Mouse (Mus musculus) brain, adult 10 weeks (tissue): ENCODE data around the gene Gfra1. TPM values are rescaled to one million over a fixed set of nuclear protein-coding genes. Genes with fewer than 3 reads are reported as not detected.

Experiments used
- polyA plus RNA-seq: library from polyadenylated mRNA; stranded (reverse); fragments of 350-450 nt; fragmentation: Illumina TruSeq; extraction: RNeasy Lipid Tissue Mini Kit (QIAGEN cat#74804); gene quantifications from one replicate; pipeline ENCODE4 v1.2.3, GENCODE M21; 2015; ENCODE audit warnings: low read depth, low replicate concordance

Gene Gfra1
- polyA plus RNA-seq = 32.9 TPM

DNA sequence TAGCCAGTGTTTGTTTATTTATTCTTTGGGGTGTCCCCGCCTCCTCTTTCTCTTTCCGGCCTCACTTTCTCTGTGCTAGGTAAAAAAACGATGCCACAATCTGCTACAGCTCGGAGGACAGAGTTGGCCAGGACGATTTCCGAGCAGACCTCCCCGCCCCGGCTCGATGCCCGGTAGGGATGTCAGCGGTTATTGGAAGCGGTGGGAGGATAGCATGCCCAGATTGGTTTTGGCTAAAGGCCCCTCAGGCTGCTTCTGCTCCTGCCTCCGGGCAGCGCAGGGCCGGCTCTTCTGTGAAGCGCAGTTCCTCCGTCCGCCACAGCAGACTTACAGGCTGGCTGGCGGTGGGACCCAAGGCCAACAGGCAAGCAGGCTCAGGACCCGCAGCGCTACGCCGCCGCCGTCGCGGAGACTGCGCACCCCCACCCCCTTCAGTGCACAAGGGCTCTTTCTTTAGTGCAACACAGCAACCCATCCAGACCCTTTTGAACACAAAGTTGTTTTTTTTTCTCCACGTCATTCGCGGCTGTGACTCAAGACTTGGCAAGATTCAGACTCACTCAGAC, at the start of gene Gfra1:
TSS of gene Gfra1 (minus strand) at position 414 of the 566 bp plus-strand sequence.

Other genes starting within 250 kb of the Gfra1 start
- not detected for gene Ccdc172, start 56.1 kb upstream of the Gfra1 start, polyA plus RNA-seq
- 3.1 TPM for gene Pnlip, start 196.6 kb upstream of the Gfra1 start, polyA plus RNA-seq